Mouse (Mus musculus) bone marrow, adult 2 months (tissue): ENCODE measurements at regions not wholly inside any gene's neighbourhood (a gene's known extent, or its start where the extent isn't known, plus 50 kb on each side); places are given as distances from the start of the nearest gene placed in this dataset.

ENCODE experiments used
- CTCF ChIP-seq: fragments of 200-500 bp; IDR thresholded peaks from 2 replicates; pipeline ENCODE4 v1.5.1; 2011; ENCODE audit warnings: low read length, control low read depth; ENCODE audit not compliant: control insufficient read depth, insufficient read depth
- POLR2A ChIP-seq: fragments of 200-500 bp; IDR thresholded peaks from 2 replicates; pipeline ENCODE4 v1.6.1; 2011; ENCODE audit warnings: low read depth, mild to moderate bottlenecking, control low read depth, low read length, borderline replicate concordance; ENCODE audit not compliant: control insufficient read depth

GRCm38 (mm10) chr14:98449568-98449967, 280.0 kb upstream of the Dach1 start:
- TF ChIP-seq POLR2A (no peak), CTCF (no peak)
